Mouse (Mus musculus): ENCODE data around the gene 5730522E02Rik.

DNA sequence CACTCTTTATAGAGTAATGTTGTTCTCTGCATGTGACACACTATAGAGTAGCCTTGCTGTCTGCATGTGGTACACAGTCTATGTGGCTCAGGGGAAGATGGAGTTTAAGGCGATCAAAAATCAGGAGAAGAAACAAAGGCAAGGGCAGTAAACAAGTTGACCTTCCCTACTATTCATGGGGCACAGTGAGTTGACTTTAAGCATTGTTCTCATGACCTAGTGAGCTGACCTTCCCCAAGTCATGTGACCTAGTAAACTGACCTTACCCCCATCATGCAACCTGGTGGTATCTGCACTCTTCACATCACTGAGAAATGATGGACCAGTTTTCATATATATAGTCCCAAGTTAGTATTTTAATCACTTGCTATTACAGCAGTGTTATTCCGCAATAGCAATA, 40.0 kb downstream of the 5730522E02Rik start:
- no peak for TF ChIP-seq CTCF (IDR thresholded peaks at IDR 0.05; ENCODE audit: low read depth, low read length)
- no peak for TF ChIP-seq POLR2A (IDR thresholded peaks at IDR 0.05; ENCODE audit: borderline replicate concordance, low read depth, low read length)
